In genomic region chr5:101426067-101426771, GRCm38 (mm10) we compare ENCODE assay signal across 10 mouse cellular contexts.
DNase-seq lines count a peak whose midpoint lies in the region; ATAC-seq and TF ChIP-seq lines count a peak whose summit lies in the region.
"Had no signal": no experiment of that assay in that cellular context is flagged by ENCODE, and none has a peak within 500 bp of the region (broad histone marks: within the 10 kb centered on the region; RNA-seq: fewer than 3 reads in every experiment).

No protein-coding gene starts in this region.

- 31% methylated on average over 13 of the region's 13 CpGs for WGBS in intestine, embryonic 16.5 days
- 39% methylated on average over 13 of the region's 13 CpGs for WGBS in intestine, postnatal 0 days
- 14% methylated on average over 13 of the region's 13 CpGs for WGBS in hindbrain, embryonic 15.5 days
- WGBS in neural tube, embryonic 13.5 days: 16% methylated on average over 13 of the region's 13 CpGs

- H3K4me1 ChIP-seq in intestine, embryonic 16.5 days (ENCODE audit: control insufficient read depth, insufficient read depth, low read length): no peaks in the 10 kb centered on the region; the same call in 1 of the 2 replicates
- no peaks in the 10 kb centered on the region for H3K4me1 ChIP-seq in intestine, postnatal 0 days (replicated peaks; ENCODE audit: control insufficient read depth, insufficient read depth, low read length)
- H3K4me1 ChIP-seq in hindbrain, embryonic 15.5 days (replicated peaks): peaks cover 12% of the 10 kb centered on the region
- H3K4me1 ChIP-seq in neural tube, embryonic 13.5 days (replicated peaks): peaks cover 20% of the 10 kb centered on the region
- H3K4me1 ChIP-seq: heart, embryonic 13.5 days had no signal

- no peak overlapping the region for H3K9ac ChIP-seq in intestine, embryonic 16.5 days (ENCODE audit: low read depth, low read length)
- H3K9ac ChIP-seq in intestine, postnatal 0 days (ENCODE audit: low read depth, low read length): no peak overlapping the region
- H3K9ac ChIP-seq in hindbrain, embryonic 15.5 days: no peak overlapping the region
- no peak overlapping the region for H3K9ac ChIP-seq in neural tube, embryonic 13.5 days
- H3K9ac ChIP-seq: heart, embryonic 13.5 days had no signal

- peak; percentile 59 for DNase-seq in embryo, embryonic 11.5 days (ENCODE audit: low read depth, low spot score)
- no peak for DNase-seq in heart, postnatal 14 days
- no peak for DNase-seq in cerebellum, adult 9-10 months
- no peak for DNase-seq in gastrocnemius, postnatal 4 days (ENCODE audit: low spot score in 2 of 2)

- intact Hi-C loops in heart, postnatal 14 days (cut with DNase I): no loop called here

- ATAC-seq in intestine, embryonic 16.5 days: no peak
- ATAC-seq in intestine, postnatal 0 days: no peak
- ATAC-seq in hindbrain, embryonic 15.5 days (ENCODE audit: low FRiP score, low read depth): peak; percentile 92
- peak; percentile 92 for ATAC-seq in neural tube, embryonic 13.5 days (ENCODE audit: low read depth)
- ATAC-seq: CD4-positive, CD25-positive, alpha-beta regulatory T cell, adult 4 months had no signal

- no peaks in the 10 kb centered on the region for H3K9me3 ChIP-seq in intestine, embryonic 16.5 days (ENCODE audit: control insufficient read depth, low read length)
- H3K9me3 ChIP-seq in intestine, postnatal 0 days (ENCODE audit: control insufficient read depth): no peaks in the 10 kb centered on the region
- no peaks in the 10 kb centered on the region for H3K9me3 ChIP-seq in hindbrain, embryonic 15.5 days
- no peaks in the 10 kb centered on the region for H3K9me3 ChIP-seq in neural tube, embryonic 13.5 days
- H3K9me3 ChIP-seq: heart, embryonic 13.5 days had no signal

- H3K4me2 ChIP-seq in intestine, embryonic 16.5 days (ENCODE audit: low read depth, low read length): 0 out of 2 replicates have a peak overlapping the region, but pooled peaks have one; percentile 7
- no peak overlapping the region for H3K4me2 ChIP-seq in intestine, postnatal 0 days (replicated peaks; ENCODE audit: low read depth)
- H3K4me2 ChIP-seq in hindbrain, embryonic 15.5 days: peak overlapping the region; percentile 32
- H3K4me2 ChIP-seq in neural tube, embryonic 13.5 days: peak overlapping the region; percentile 36
- H3K4me2 ChIP-seq: heart, embryonic 13.5 days had no signal

- no peak overlapping the region for H3K4me3 ChIP-seq in intestine, embryonic 16.5 days (ENCODE audit: low read length)
- no peak overlapping the region for H3K4me3 ChIP-seq in intestine, postnatal 0 days (ENCODE audit: low read depth, low read length)
- no peak overlapping the region for H3K4me3 ChIP-seq in hindbrain, embryonic 15.5 days
- H3K4me3 ChIP-seq in neural tube, embryonic 13.5 days: no peak overlapping the region
- H3K4me3 ChIP-seq: heart, embryonic 13.5 days had no signal

- no peaks in the 10 kb centered on the region for H3K27me3 ChIP-seq in intestine, embryonic 16.5 days (replicated peaks; ENCODE audit: control insufficient read depth, insufficient read depth, low read length)
- 0 out of 2 replicates have a peak, but pooled peaks cover 3% of the 10 kb centered on the region for H3K27me3 ChIP-seq in intestine, postnatal 0 days (replicated peaks; ENCODE audit: control insufficient read depth, insufficient read depth, low read length)
- H3K27me3 ChIP-seq in hindbrain, embryonic 15.5 days: peaks cover 28% of the 10 kb centered on the region
- peaks cover 75% of the 10 kb centered on the region for H3K27me3 ChIP-seq in neural tube, embryonic 13.5 days
- H3K27me3 ChIP-seq: heart, embryonic 13.5 days had no signal

- no peak for TF ChIP-seq CTCF in intestine, postnatal 0 days (IDR thresholded peaks at IDR 0.05; ENCODE audit: low read depth)

- H3K27ac ChIP-seq in intestine, embryonic 16.5 days (ENCODE audit: low read length): no peak overlapping the region
- H3K27ac ChIP-seq in intestine, postnatal 0 days (ENCODE audit: low read depth, low read length): no peak overlapping the region
- 0 out of 2 replicates have a peak overlapping the region, but pooled peaks have one; percentile 2 for H3K27ac ChIP-seq in hindbrain, embryonic 15.5 days (replicated peaks)
- H3K27ac ChIP-seq in neural tube, embryonic 13.5 days (replicated peaks): 0 out of 2 replicates have a peak overlapping the region, but pooled peaks have one; percentile 13
- H3K27ac ChIP-seq: heart, embryonic 13.5 days had no signal

- H3K36me3 ChIP-seq in intestine, embryonic 16.5 days (ENCODE audit: control insufficient read depth, insufficient read depth, low read length): no peaks in the 10 kb centered on the region
- no peaks in the 10 kb centered on the region for H3K36me3 ChIP-seq in intestine, postnatal 0 days (ENCODE audit: control insufficient read depth, insufficient read depth)
- H3K36me3 ChIP-seq in hindbrain, embryonic 15.5 days: no peaks in the 10 kb centered on the region
- H3K36me3 ChIP-seq in neural tube, embryonic 13.5 days: no peaks in the 10 kb centered on the region
- H3K36me3 ChIP-seq: heart, embryonic 13.5 days had no signal

Comparison
In these comparisons a context has a peak if more than half of its experiments do, and no peak if none do; other contexts are left out.
1. ATAC-seq: peak in hindbrain, embryonic 15.5 days (single experiment) and neural tube, embryonic 13.5 days (single experiment); none in intestine, embryonic 16.5 days (single experiment) and intestine, postnatal 0 days (single experiment).
2. H3K27ac ChIP-seq: peak in hindbrain, embryonic 15.5 days (single experiment) and neural tube, embryonic 13.5 days (single experiment); none in intestine, embryonic 16.5 days (single experiment) and intestine, postnatal 0 days (single experiment).